Mouse (Mus musculus): ENCODE results near the gene Acsl4.

GRCm38 (mm10) chrX:142335502-142335901 lies 54.8 kb downstream of the Acsl4 start:
- TF ChIP-seq GATA1 (IDR thresholded peaks at IDR 0.05; ENCODE audit: borderline replicate concordance, low read length) (no peak), FLI1 (IDR thresholded peaks at IDR 0.05; ENCODE audit: low read length) (no peak)

Measured in megakaryocyte, embryonic 14.5 days (primary cell).